Mouse (Mus musculus) ovary, postnatal 10 days (tissue): ENCODE measurements at regions not wholly inside any gene's neighbourhood (a gene's known extent, or its start where the extent isn't known, plus 50 kb on each side); places are given as distances from the start of the nearest gene placed in this dataset.

Experiments
- DNase-seq: peaks from one replicate; pipeline ENCODE4 v3.0.0; 2022; ENCODE audit warnings: low spot score

GRCm38 (mm10) chr11:111843728-111844258, 777.8 kb downstream of the Kcnj2 start:
- no peak for DNase-seq

- no peak for DNase-seq
Observed at GRCm38 (mm10) chr11:111844382-111845027, 778.5 kb downstream of the Kcnj2 start.

- DNase-seq = no peak
Observed at GRCm38 (mm10) chr11:111857288-111857687, 791.3 kb downstream of the Kcnj2 start.

GRCm38 (mm10) chr11:111858111-111858510, 792.1 kb downstream of the Kcnj2 start:
- no peak for DNase-seq

GRCm38 (mm10) chr11:111865143-111865542, 799.2 kb downstream of the Kcnj2 start:
- DNase-seq = no peak

- no peak for DNase-seq
Observed at GRCm38 (mm10) chr11:111875406-111875805, 809.4 kb downstream of the Kcnj2 start.

GRCm38 (mm10) chr11:111880146-111880545, 814.2 kb downstream of the Kcnj2 start:
- no peak for DNase-seq

- no peak for DNase-seq
Observed at GRCm38 (mm10) chr11:111890026-111890425, 824.1 kb downstream of the Kcnj2 start.

GRCm38 (mm10) chr11:111893861-111894260, 827.9 kb downstream of the Kcnj2 start:
- no peak for DNase-seq

GRCm38 (mm10) chr11:111895221-111896200, 829.5 kb downstream of the Kcnj2 start:
- no peak for DNase-seq

GRCm38 (mm10) chr11:111897001-111897400, 831.0 kb downstream of the Kcnj2 start:
- DNase-seq = no peak

GRCm38 (mm10) chr11:111904086-111904485, 838.1 kb downstream of the Kcnj2 start:
- DNase-seq = no peak

GRCm38 (mm10) chr11:111913891-111914290, 847.9 kb downstream of the Kcnj2 start:
- DNase-seq = no peak

- DNase-seq = no peak
Observed at GRCm38 (mm10) chr11:111926336-111926735, 855.7 kb upstream of the Sox9 start.

- no peak for DNase-seq
Observed at GRCm38 (mm10) chr11:111929366-111929765, 852.7 kb upstream of the Sox9 start.

- no peak for DNase-seq
Observed at GRCm38 (mm10) chr11:111932052-111932451, 850.0 kb upstream of the Sox9 start.

- no peak for DNase-seq
Observed at GRCm38 (mm10) chr11:111944282-111944681, 837.7 kb upstream of the Sox9 start.

GRCm38 (mm10) chr11:111945806-111946205, 836.2 kb upstream of the Sox9 start:
- DNase-seq = no peak

GRCm38 (mm10) chr11:111947671-111948070, 834.4 kb upstream of the Sox9 start:
- no peak for DNase-seq

GRCm38 (mm10) chr11:111953421-111953820, 828.6 kb upstream of the Sox9 start:
- no peak for DNase-seq

- no peak for DNase-seq
Observed at GRCm38 (mm10) chr11:111957721-111958287, 824.2 kb upstream of the Sox9 start.

GRCm38 (mm10) chr11:111961047-111961837, 820.8 kb upstream of the Sox9 start:
- DNase-seq = no peak
